Mouse (Mus musculus): ENCODE measurements at regions not wholly inside any gene's neighbourhood (a gene's known extent, or its start where the extent isn't known, plus 50 kb on each side); places are given as distances from the start of the nearest gene placed in this dataset.

DNA sequence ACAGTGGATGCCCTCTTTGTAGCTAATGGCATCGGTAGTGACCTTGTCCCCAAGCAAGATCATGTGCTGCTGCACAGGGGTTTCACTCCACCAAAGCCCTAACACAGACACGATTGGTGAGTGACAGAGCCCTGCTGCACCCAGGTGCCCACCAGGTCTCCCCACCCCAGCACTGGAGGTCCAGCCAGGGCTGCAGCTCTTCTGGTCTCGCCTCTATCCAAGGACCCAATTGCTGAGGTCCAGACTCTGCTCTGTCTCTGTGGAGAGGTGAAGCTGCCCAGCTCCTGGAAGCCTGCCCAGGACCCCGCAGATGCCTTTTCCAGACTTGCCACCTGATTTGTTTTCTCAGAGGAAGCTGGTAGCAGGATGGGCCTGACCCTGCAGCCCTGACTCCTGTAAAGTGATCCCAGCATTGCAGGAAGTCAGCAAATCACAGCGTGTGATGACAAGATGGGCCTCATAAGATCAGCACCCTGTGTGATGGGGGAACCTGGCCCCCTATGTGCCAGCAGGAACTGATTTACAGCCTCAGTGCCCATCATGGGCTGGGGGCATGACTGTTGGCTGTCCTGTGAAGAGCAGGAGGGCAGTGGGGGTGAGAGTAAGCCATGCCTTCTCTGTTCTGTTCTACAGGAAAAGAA is 116.5 kb upstream of the Gm3448 start:
- TF ChIP-seq CTCF (IDR thresholded peaks at IDR 0.05; ENCODE audit: low read depth) (no peak), EP300 (IDR thresholded peaks at IDR 0.05; ENCODE audit: low read depth) (no peak)

All from liver, embryonic 14.5 days (tissue).